Mouse (Mus musculus): ENCODE results near the gene Dlg4. TPM values are rescaled to one million over a fixed set of nuclear protein-coding genes. Genes with fewer than 3 reads are reported as not detected.
"Not testable (repeated sequence)": the region's sequence is repeated elsewhere in the genome, so short reads cannot be mapped to it uniquely, and the experiment has no call there.

Dlg4 gene
- total RNA-seq, 4 experiments from 2014 or later: 3.9 to 6.3 (median 5.2) TPM

GRCm38 (mm10) chr11:70049366-70049765 lies 32.6 kb downstream of the Dlg4 start:
- no peak for DNase-seq (ENCODE audit: low spot score)

GRCm38 (mm10) chr11:70049816-70050215 lies 33.1 kb downstream of the Dlg4 start:
- no peak for DNase-seq (ENCODE audit: low spot score)

- no peak for DNase-seq (ENCODE audit: low spot score)
Observed at GRCm38 (mm10) chr11:70053156-70053555, 36.4 kb downstream of the Dlg4 start.

DNA sequence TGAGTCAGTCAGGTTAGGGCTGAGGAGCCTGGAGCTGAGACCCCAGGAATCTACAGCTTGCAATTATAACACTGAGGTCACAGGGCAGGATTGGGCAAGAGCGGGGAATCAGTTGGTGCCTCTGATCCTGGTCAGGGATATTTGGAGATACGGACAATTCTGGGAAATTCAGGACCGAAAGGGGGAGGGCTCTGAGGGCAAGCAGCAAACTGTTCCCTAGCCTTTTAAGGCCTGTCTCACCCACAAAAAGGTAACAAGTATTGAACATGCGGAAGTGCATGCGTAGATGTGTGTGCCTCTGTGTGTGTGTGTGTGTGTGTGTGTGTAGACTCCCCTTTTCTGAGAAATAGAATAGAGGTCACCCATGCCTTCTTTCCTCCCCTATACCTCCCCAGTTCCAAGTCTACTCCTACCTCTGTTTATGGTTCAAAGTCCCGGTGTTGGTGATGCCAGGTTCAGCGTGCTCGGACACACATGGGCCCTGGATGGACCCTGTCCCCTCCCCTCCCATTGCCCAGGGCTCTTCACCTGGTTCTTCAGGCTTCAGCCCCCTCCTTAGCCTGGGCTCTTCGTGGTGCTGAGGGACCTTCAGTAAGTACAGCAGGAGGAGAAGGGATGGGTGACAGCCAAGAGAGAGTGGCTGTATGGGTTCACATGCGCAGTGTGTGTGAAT lies 37.3 kb downstream of the Dlg4 start, which contains the start of gene Asgr1:
Asgr1 (plus strand) TSS at position 188 of the 673 bp plus-strand sequence.
- no peak for DNase-seq (ENCODE audit: low spot score)

DNA sequence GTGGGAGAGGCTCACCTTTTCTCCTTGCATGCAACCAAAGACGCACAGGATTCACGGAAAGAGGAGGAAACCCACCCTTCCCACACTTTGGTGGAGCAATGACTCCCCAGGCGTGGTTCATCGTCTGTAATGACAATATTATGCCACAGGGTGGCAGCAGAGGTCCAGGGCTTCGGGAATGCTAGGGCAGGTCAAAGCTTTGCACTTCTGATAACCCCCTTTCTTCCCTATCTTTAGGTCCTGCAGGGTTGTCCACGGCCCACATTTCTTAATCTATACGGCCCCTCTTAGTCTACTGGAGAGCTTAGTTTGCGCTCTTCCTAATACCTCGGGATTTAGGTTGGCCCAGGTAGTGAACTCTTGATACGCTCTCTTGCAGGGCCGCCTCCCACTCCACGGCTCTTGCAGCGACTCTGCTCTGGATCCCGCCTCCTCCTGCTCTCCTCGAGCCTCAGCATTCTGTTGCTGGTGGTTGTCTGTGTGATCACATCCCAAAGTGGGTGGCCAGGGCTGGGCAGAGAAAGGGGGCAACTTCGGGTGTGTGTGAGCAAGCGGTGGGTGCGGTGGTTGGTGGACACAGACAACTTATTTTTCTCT lies 39.0 kb downstream of the Dlg4 start:
- peak; percentile 74 for DNase-seq (ENCODE audit: low spot score)

DNA sequence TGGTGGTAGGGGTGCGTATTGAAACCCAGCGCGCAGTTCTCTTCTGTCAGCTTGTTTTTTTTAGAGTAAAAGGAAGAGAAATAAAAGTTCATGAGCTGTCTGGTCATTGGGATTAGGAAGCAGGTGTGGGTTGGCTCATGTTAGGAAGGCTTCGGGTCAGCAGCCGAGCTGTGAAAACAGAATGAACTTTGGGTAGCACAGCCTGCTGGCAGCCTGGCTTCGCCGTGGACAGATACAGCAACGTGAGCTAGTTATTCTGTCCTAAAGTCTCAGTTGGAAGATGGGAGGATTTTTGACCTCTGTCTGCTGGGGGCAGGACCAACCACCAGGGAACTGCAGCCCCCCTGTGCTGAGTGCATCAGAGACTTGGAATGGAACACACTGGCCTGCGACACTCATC lies 41.1 kb downstream of the Dlg4 start:
- no peak for DNase-seq (ENCODE audit: low spot score)

DNA sequence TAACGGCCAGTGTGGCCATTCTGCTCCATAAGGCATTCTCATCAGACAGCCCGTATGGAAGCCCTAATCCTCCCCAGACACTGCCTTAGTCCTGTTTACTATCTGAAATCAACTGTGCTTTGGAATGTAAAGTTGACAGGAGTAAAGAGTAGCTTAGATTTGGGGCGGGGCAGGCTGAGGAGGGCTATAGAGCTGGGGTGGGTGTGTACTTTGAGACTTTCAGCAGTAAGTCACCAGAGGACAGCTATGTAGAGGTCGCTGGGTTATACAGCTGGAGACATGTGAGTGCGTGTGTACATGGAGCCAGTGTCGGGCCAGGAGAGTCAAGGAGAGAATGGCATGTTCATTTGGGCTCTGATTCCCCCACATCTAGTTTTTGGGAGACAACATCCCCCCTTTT lies 43.2 kb downstream of the Dlg4 start:
- DNase-seq (ENCODE audit: low spot score): no peak

GRCm38 (mm10) chr11:70063053-70063452 lies 46.3 kb downstream of the Dlg4 start:
- no peak for DNase-seq (ENCODE audit: low spot score)

- DNase-seq (ENCODE audit: low spot score): no peak
Observed at GRCm38 (mm10) chr11:70066701-70067100, 50.0 kb downstream of the Dlg4 start.

DNA sequence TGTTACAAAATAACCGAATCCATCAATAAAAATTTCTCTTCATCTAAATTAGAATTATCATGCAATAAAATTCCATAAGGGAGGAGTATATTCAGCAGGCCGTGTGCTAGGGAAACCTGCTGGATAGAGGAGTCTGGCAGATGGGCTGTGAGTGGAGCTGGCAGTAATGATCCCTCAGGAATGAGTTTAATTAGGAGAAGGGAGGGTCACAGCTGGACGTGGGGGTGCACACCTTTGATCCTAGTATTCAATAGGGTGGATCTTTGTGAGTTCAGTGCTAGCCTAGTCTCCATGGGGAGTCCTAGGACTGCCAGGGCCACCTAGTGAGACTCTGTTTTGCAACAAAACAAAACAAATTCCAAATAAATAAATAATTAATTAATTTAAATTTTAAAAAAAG lies 51.5 kb downstream of the Dlg4 start:
- DNase-seq (ENCODE audit: low spot score): no peak

- DNase-seq (ENCODE audit: low spot score): no peak
Observed at GRCm38 (mm10) chr11:70070057-70070456, 53.3 kb downstream of the Dlg4 start.

DNA sequence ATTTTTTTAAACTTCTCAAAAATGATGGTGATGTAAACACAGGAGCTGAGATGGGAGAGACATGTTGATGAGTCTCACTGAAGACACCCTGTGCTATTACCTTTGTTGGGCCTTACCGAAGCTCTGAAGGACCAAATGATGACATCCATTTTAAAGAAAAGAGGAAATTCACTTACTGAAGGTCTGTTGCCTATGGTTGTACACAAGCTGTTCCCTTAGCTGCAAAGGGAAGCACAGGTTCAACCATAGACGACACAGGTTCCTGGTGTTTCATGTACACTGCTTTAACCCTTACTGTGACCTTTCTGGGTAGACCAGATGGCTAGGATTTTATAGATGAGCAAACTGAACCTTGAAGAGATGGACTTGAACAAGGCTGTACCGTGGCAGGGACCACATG lies 53.9 kb downstream of the Dlg4 start:
- not testable (repeated sequence) for DNase-seq (ENCODE audit: low spot score)

- DNase-seq (ENCODE audit: low spot score): peak; percentile 68
Observed at GRCm38 (mm10) chr11:70074379-70075071, 57.8 kb downstream of the Dlg4 start.

DNA sequence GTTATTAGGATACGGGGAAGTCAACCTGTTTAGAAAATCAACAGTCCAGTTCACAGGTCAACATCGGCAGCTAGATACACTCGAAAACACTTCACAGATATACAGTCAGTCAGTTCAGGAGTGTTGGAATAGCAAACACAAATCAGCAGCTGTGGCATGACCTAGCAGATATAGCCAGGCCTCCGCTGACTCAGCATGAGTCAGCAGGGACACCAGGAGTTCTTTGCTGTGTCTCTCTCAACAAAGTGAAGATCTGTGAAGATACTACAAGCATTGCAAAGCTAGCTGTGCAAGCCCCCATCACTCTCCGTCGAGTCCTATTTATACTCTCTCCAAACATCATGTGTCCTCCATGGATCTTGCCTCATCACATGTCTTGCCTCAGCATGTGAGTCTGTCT lies 58.8 kb downstream of the Dlg4 start:
- no peak for DNase-seq (ENCODE audit: low spot score)

GRCm38 (mm10) chr11:70077441-70077840 lies 60.7 kb downstream of the Dlg4 start:
- DNase-seq (ENCODE audit: low spot score): no peak

- DNase-seq (ENCODE audit: low spot score): no peak
Observed at GRCm38 (mm10) chr11:70079175-70079574, 62.4 kb downstream of the Dlg4 start.

DNA sequence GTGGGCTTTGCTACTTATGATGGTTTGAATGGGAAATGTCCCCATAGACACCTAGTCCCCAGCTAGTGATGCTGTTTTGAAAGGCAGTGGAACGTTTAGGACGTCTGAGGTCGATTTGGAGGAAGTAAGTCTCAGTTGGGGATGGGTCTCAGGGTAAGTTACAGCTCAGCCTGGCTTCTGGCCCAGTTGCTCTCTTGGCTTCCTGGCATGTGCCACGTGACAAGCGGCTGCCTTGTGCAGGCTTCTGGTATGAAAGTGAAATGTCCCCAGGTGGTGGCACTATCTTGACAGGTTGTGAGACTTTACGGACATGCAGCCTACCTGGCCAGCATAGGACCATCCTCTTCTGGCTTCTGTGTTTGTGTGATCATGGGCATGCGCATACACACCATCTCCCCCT lies 63.2 kb downstream of the Dlg4 start:
- DNase-seq (ENCODE audit: low spot score): no peak

- no peak for DNase-seq (ENCODE audit: low spot score)
Observed at GRCm38 (mm10) chr11:70080803-70081590, 64.3 kb downstream of the Dlg4 start.

DNA sequence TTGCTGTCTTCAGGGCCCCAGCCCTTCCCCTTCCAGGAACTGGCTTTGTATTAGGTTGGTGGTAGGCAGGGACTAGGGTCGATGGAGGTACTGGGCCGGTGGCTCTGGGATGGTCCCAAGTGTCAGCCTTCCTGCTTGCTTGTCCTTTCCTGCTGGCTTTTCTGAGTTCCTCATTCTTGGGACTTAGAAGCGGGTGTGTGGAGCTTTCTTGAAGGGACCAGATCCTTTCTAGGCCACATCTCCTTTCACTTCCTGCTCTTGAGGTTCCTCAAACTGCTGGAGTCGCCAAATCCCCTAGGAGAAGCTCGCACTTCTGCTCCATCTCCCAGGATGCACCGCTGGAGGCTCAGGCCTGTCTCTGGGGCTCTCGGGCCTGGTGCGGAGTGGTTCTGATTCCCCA lies 67.8 kb downstream of the Dlg4 start:
- peak; percentile 38 for DNase-seq (ENCODE audit: low spot score)

GRCm38 (mm10) chr11:70091986-70092783 lies 75.4 kb downstream of the Dlg4 start, which contains the start of gene Asgr2:
Gene Asgr2 (plus strand): TSS chr11:70092644.
- DNase-seq (ENCODE audit: low spot score): peak; percentile 40
